Mouse (Mus musculus) liver, adult 2 months (tissue): ENCODE measurements at regions not wholly inside any gene's neighbourhood (a gene's known extent, or its start where the extent isn't known, plus 50 kb on each side); places are given as distances from the start of the nearest gene placed in this dataset.

Experiments used
- DNase-seq: peaks from one replicate; pipeline ENCODE4 v3.0.0-alpha.2; 2011; ENCODE audit warnings: low read depth, low spot score; ENCODE audit errors: extremely low read depth
- H3K27ac ChIP-seq: fragments of 200-500 bp; replicated peaks from 2 replicates; pipeline ENCODE4 v1.5.1; 2012; ENCODE audit warnings: low read depth, mild to moderate bottlenecking, control low read depth, inconsistent platforms, low read length; ENCODE audit not compliant: insufficient read depth
- H3K27me3 ChIP-seq: fragments of 200-500 bp; 2 replicates; pipeline ENCODE4 v1.6.1; 2012; ENCODE audit warnings: mild to moderate bottlenecking, moderate library complexity, low read length, inconsistent platforms; ENCODE audit not compliant: control insufficient read depth, insufficient read depth
- H3K36me3 ChIP-seq: fragments of 200-500 bp; 2 replicates; pipeline ENCODE4 v1.6.1; 2012; ENCODE audit warnings: low read length, inconsistent platforms; ENCODE audit not compliant: control insufficient read depth, insufficient read depth
- H3K4me1 ChIP-seq: fragments of 200-500 bp; 2 replicates; pipeline ENCODE4 v1.6.1; 2011; ENCODE audit warnings: low read length; ENCODE audit not compliant: control insufficient read depth, insufficient read depth
- H3K4me3 ChIP-seq: fragments of 200-500 bp; 2 replicates; pipeline ENCODE4 v1.5.1; 2011; ENCODE audit warnings: low read depth, mild to moderate bottlenecking, control low read depth, low read length, moderate library complexity; ENCODE audit not compliant: insufficient read depth
- H3K79me2 ChIP-seq: fragments of 200-500 bp; 2 replicates; pipeline ENCODE4 v1.6.1; 2012; ENCODE audit warnings: inconsistent platforms, mild to moderate bottlenecking, low read length, moderate library complexity; ENCODE audit not compliant: control insufficient read depth, insufficient read depth
- H3K9ac ChIP-seq: fragments of 200-500 bp; 2 replicates; pipeline ENCODE4 v1.6.1; 2012; ENCODE audit warnings: low read depth, mild to moderate bottlenecking, control low read depth, inconsistent platforms, low read length
- CTCF ChIP-seq: fragments of 200-500 bp; IDR thresholded peaks from 2 replicates; pipeline ENCODE4 v1.5.1; 2011; ENCODE audit warnings: low read depth, low read length, control low read depth
- POLR2A ChIP-seq: fragments of 200-500 bp; IDR thresholded peaks from 2 replicates; pipeline ENCODE4 v1.6.1; 2011; ENCODE audit warnings: low read length, control low read depth; ENCODE audit not compliant: insufficient read depth; ENCODE audit errors: extremely low read depth
- WGBS: fragments of 180-500 bp; shearing (Covaris S2); methylation state at CpG from one replicate; pipeline ENCODE4 v1.1.7; 2018; 5-methylcytosine and 5-hydroxymethylcytosine counted together

GRCm38 (mm10) chr8:30733385-30733784 lies 2695.1 kb upstream of the 5930422O12Rik start:
- H3K4me3 ChIP-seq: no peak overlapping the region
- no peaks in the 10 kb centered on the region for H3K79me2 ChIP-seq
- no peak overlapping the region for H3K27ac ChIP-seq
- H3K27me3 ChIP-seq: no peaks in the 10 kb centered on the region
- no peaks in the 10 kb centered on the region for H3K36me3 ChIP-seq
- no peak overlapping the region for H3K9ac ChIP-seq
- no peaks in the 10 kb centered on the region for H3K4me1 ChIP-seq
- TF ChIP-seq POLR2A (no peak), CTCF (no peak)
- DNase-seq: no peak
- WGBS: 74% methylated on average over 6 of the region's 6 CpGs

- Histone ChIP-seq H3K4me3 (no peak overlapping the region), H3K27ac (no peak overlapping the region), H3K27me3 (no peaks in the 10 kb centered on the region), H3K79me2 (no peaks in the 10 kb centered on the region), H3K9ac (no peak overlapping the region), H3K36me3 (no peaks in the 10 kb centered on the region), H3K4me1 (no peaks in the 10 kb centered on the region)
- no peak for DNase-seq
- TF ChIP-seq POLR2A: no peak
- no peak for TF ChIP-seq CTCF
- WGBS: 69% methylated on average over 5 of the region's 5 CpGs
Observed at GRCm38 (mm10) chr8:30735338-30735737, 2693.2 kb upstream of the 5930422O12Rik start.

GRCm38 (mm10) chr8:30735740-30736139 lies 2692.8 kb upstream of the 5930422O12Rik start:
- H3K79me2 ChIP-seq: no peaks in the 10 kb centered on the region
- TF ChIP-seq CTCF (no peak), POLR2A (no peak)
- H3K9ac ChIP-seq: no peak overlapping the region
- H3K27ac ChIP-seq: no peak overlapping the region
- WGBS: 77% methylated on average over 10 of the region's 10 CpGs
- no peak for DNase-seq
- H3K4me1 ChIP-seq: no peaks in the 10 kb centered on the region
- H3K4me3 ChIP-seq: no peak overlapping the region
- H3K27me3 ChIP-seq: no peaks in the 10 kb centered on the region
- no peaks in the 10 kb centered on the region for H3K36me3 ChIP-seq

GRCm38 (mm10) chr8:30746874-30747273 lies 2681.6 kb upstream of the 5930422O12Rik start:
- no peak for DNase-seq
- Histone ChIP-seq H3K79me2 (no peaks in the 10 kb centered on the region), H3K4me1 (no peaks in the 10 kb centered on the region), H3K36me3 (no peaks in the 10 kb centered on the region), H3K27me3 (no peaks in the 10 kb centered on the region), H3K4me3 (no peak overlapping the region), H3K27ac (no peak overlapping the region), H3K9ac (no peak overlapping the region)
- WGBS: 77% methylated on average over 3 of the region's 3 CpGs
- TF ChIP-seq CTCF: no peak
- TF ChIP-seq POLR2A: no peak
